Mouse (Mus musculus) cortical plate, adult 2 months (tissue): ENCODE measurements around the gene Erp29.

Experiments
- CTCF ChIP-seq: fragments of 200-500 bp; IDR thresholded peaks from 2 replicates; pipeline ENCODE4 v1.5.1; 2011; ENCODE audit warnings: mild to moderate bottlenecking, control low read depth, low read length; ENCODE audit not compliant: insufficient read depth; ENCODE audit errors: extremely low read depth
- POLR2A ChIP-seq: fragments of 200-500 bp; IDR thresholded peaks from 2 replicates; pipeline ENCODE4 v1.6.1; 2011; ENCODE audit warnings: mild to moderate bottlenecking, low read length, control low read depth; ENCODE audit not compliant: insufficient read depth; ENCODE audit errors: extremely low read depth

DNA sequence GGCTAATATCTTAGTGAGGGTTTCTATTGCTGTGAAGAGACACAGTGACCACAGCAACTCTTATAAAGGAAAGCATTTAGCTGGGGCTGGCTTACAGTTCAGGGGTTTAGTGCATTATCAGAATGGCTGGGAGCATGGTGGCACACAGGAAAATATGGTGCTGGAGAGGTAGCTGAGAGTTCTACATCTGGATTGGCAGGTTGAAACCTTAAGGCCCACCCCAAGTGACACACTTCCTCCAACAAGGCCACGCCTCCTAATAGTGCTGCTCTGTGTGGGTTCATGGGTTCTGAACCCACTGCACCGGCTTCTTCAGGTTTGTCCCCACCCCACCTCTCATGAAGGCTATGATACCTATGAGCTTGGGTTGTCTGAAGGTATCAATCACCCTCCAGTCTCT lies 20.1 kb upstream of the Erp29 start:
- TF ChIP-seq POLR2A (no peak), CTCF (no peak)
